Mouse (Mus musculus) myocyte (in vitro differentiated cells): ENCODE measurements around the gene Tmem210.
A peak's percentile ranks its signal among the peaks of the same experiment; 100 is the strongest.

Experiments
- CEBPB ChIP-seq: IDR thresholded peaks from 2 replicates; pipeline ENCODE4 v1.6.1; 2011; ENCODE audit warnings: mild to moderate bottlenecking, moderate library complexity; ENCODE audit not compliant: poor library complexity, insufficient read depth, severe bottlenecking
- E2F4 ChIP-seq: IDR thresholded peaks from one replicate; pipeline ENCODE4 v1.6.1; 2011; ENCODE audit warnings: mild to moderate bottlenecking, control low read depth, moderate library complexity; ENCODE audit not compliant: insufficient read depth
- MAX ChIP-seq: IDR thresholded peaks from one replicate; pipeline ENCODE4 v1.6.1; 2011; ENCODE audit warnings: low read depth, mild to moderate bottlenecking, control low read depth
- MYOD1 ChIP-seq, 3 experiments: IDR thresholded peaks; one replicate each; pipeline ENCODE4 v1.6.1; 2011; ENCODE audit warnings: control low read depth in 2 of 3, low read depth in 2 of 3, mild to moderate bottlenecking in 2 of 3, moderate library complexity in 1 of 3; ENCODE audit not compliant: insufficient read length in 2 of 3, control insufficient read depth in 1 of 3
- MYOG ChIP-seq, 3 experiments: IDR thresholded peaks; one replicate each; pipeline ENCODE4 v1.6.1; 2011; ENCODE audit warnings: control low read depth in 2 of 3, low read depth in 2 of 3, mild to moderate bottlenecking in 2 of 3; ENCODE audit not compliant: insufficient read length in 2 of 3, control insufficient read depth in 1 of 3, insufficient read depth in 1 of 3
- POLR2A ChIP-seq: IDR thresholded peaks from one replicate; pipeline ENCODE4 v1.6.1; 2011; ENCODE audit warnings: low read depth, mild to moderate bottlenecking, control low read depth, moderate library complexity; ENCODE audit not compliant: insufficient read length
- POLR2AphosphoS2 ChIP-seq: IDR thresholded peaks from one replicate; pipeline ENCODE4 v1.6.1; 2011; ENCODE audit warnings: low read depth, control low read depth; ENCODE audit not compliant: insufficient read length
- TCF12 ChIP-seq: IDR thresholded peaks from one replicate; pipeline ENCODE4 v1.6.1; 2011; ENCODE audit warnings: mild to moderate bottlenecking, control low read depth; ENCODE audit not compliant: poor library complexity, insufficient read depth, severe bottlenecking
- TCF3 ChIP-seq: IDR thresholded peaks from one replicate; pipeline ENCODE4 v1.6.1; 2011; ENCODE audit warnings: low read depth, control low read depth; ENCODE audit not compliant: insufficient read length
- USF1 ChIP-seq: IDR thresholded peaks from one replicate; pipeline ENCODE4 v1.6.1; 2011; ENCODE audit warnings: low read depth, mild to moderate bottlenecking, control low read depth, moderate library complexity

- TF ChIP-seq POLR2A (no peak), MAX (no peak), TCF12 (no peak), USF1 (no peak), E2F4 (no peak), CEBPB (no peak), MYOG (IDR thresholded peaks at IDR 0.05; ENCODE audit: control insufficient read depth in 1 of 3, insufficient read depth in 1 of 3, insufficient read length in 2 of 3, low read depth in 2 of 3) (peak in 1 of 3 experiments; percentile 62), TCF3 (no peak), MYOD1 (IDR thresholded peaks at IDR 0.05; ENCODE audit: control insufficient read depth in 1 of 3, insufficient read length in 2 of 3, low read depth in 2 of 3) (peak in 1 of 3 experiments; percentile 69), POLR2AphosphoS2 (no peak)
Observed at GRCm38 (mm10) chr2:25311491-25311891, 23.5 kb downstream of the Tmem210 start.
